Mouse (Mus musculus) C3H10T1/2 (cell line): ENCODE measurements around the gene Serpina1c. TPM values are rescaled to one million over a fixed set of nuclear protein-coding genes. Genes with fewer than 3 reads are reported as not detected.

Experiments
- polyA plus RNA-seq, 2 experiments: library from polyadenylated mRNA; unstranded; fragments of >200 nt; fragmentation: generic; extraction: Trizol; gene quantifications; one replicate each; pipeline ENCODE4 v1.2.1; 2012; ENCODE audit warnings: missing spikeins in 2 of 2

Gene Serpina1c
- polyA plus RNA-seq = not detected

GRCm38 (mm10) chr12:103904837-103905340 lies at the start of gene Serpina1c:
Serpina1c (minus strand) TSS chr12:103904887.

DNA sequence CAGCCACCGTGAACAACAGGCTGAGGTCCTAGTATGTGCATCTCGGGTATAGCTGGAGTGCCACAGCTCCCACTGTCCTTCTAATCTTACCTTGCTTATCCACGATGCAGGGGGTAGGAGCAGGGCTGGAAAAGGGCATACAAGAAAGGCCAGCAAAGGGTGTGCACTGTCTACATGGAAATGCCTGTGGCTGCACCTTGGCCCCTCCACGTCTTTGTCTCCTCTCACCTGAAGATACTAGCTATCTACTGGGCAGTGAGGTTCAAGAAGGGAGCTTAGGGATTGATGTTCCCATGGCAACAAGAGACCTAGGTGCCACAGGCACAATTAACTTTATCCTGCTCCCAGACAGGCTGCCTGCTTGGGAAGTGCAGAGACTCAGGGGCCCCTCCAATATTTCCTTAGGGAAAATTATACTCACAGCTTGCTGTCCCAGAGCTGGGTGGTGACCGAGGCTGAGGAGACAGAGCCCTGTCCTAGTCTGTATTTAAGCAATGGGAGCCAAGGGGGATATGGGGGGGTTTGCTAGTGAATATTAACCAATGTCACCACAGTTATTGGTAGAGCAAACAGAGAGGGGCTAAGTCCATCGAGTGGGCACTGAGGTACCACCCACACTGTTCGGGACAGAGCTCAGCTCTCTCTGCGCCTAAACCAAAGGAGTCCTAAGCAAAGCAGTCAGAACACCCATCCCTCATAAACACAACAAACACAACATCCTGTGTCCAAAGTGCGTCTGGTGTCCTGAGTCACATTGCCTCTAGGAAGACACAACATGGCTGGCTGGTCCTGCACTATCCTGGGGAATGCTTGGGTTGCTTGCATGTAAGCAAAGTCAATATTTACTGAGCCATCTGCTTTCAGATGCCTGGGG lies 41.3 kb downstream of the Serpina1c start, which contains the start of gene Serpina1a:
Serpina1a (minus strand) TSS at position 462 of the 874 bp plus-strand sequence.

Other genes with a start within 250 kb of the Serpina1c start
- under 1 TPM in 1 of 2 experiments, not detected in 1; 0.17 TPM for gene Serpina6, start 247.7 kb downstream of the Serpina1c start, polyA plus RNA-seq
- under 1 TPM in 1 of 2 experiments, not detected in 1; 0.02 TPM for gene Serpina16, start 228.7 kb downstream of the Serpina1c start, polyA plus RNA-seq
- not detected for gene Serpina1f, start 209.4 kb downstream of the Serpina1c start, polyA plus RNA-seq
- gene Serpina1d, start 131.3 kb downstream of the Serpina1c start, polyA plus RNA-seq = under 1 TPM in 1 of 2 experiments, not detected in 1; 0.05 TPM
- gene Serpina1b, start 74.5 kb downstream of the Serpina1c start, polyA plus RNA-seq = not detected
- gene Serpina1a, start 41.3 kb downstream of the Serpina1c start, polyA plus RNA-seq = not detected
- gene Serpina1e, start 54.1 kb upstream of the Serpina1c start, polyA plus RNA-seq = under 1 TPM; 0.19 to 0.46 TPM
- gene Serpina11, start 85.1 kb upstream of the Serpina1c start, polyA plus RNA-seq = not detected
- under 1 TPM; 0.04 to 0.05 TPM for gene Serpina9, start 108.9 kb upstream of the Serpina1c start, polyA plus RNA-seq
- gene Serpina12, start 139.6 kb upstream of the Serpina1c start, polyA plus RNA-seq = not detected
- not detected for gene Serpina5, start 196.2 kb upstream of the Serpina1c start, polyA plus RNA-seq
- not detected for gene Serpina3a, start 207.8 kb upstream of the Serpina1c start, polyA plus RNA-seq
- gene Serpina3b, start 223.1 kb upstream of the Serpina1c start, polyA plus RNA-seq = not detected
- gene Serpina3c, start 249.0 kb upstream of the Serpina1c start, polyA plus RNA-seq = not detected